Mouse (Mus musculus) cerebellum, adult (tissue): ENCODE data around the gene Pear1.
"Not testable (repeated sequence)": the region's sequence is repeated elsewhere in the genome, so short reads cannot be mapped to it uniquely, and the experiment has no call there.

Experiments used
- ATAC-seq: cut with Nextera tagmentation; 2 replicates; pipeline ENCODE4 v1.9.2; 2017; ENCODE audit warnings: mild to moderate bottlenecking, moderate library complexity, mixed read lengths; ENCODE audit not compliant: insufficient number of reproducible peaks, low FRiP score, low TSS enrichment

The Pear1 gene

GRCm38 (mm10) chr3:87824206-87824605, at the start of gene Pear1:
Pear1 (minus strand) TSS chr3:87824306.
- not testable (repeated sequence) for ATAC-seq

DNA sequence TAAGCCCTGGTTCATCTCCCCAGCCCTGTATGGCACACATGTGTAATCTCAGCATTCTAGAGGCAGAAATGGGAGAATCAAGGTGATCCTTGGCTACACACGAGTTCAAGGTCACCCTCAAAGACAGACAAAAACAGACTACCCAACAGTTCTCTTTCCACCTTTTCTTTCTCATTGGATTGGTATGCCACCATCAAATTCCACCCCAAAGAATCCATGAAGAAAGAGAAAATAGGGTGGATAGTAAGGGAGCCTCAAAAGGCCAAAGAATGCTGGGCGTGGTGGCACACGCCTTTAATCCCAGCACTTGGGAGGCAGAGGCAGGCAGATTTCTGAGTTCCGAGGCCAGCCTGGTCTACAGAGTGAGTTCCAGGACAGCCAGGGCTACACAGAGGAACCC, 40.0 kb upstream of the Pear1 start:
- ATAC-seq = not testable (repeated sequence)

DNA sequence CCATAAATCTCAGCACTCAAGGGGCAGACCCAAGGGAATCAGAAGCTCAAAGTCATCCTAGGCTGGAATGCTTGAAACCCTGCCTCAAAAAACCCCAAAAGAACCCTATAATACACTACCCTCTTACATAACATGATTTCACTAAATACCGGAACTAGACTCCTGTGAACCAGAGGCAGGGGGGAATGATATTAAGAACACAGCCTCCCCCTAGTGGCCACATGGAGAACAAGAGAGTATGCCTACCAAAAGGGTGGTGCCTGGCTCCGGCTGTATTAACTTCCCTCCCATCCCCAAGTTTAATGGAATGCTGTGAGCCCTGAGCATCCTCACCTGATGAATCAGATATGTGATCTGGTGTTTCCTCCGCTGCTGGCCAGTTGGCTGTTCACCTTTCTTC, 35.7 kb upstream of the Pear1 start:
- ATAC-seq = no peak

DNA sequence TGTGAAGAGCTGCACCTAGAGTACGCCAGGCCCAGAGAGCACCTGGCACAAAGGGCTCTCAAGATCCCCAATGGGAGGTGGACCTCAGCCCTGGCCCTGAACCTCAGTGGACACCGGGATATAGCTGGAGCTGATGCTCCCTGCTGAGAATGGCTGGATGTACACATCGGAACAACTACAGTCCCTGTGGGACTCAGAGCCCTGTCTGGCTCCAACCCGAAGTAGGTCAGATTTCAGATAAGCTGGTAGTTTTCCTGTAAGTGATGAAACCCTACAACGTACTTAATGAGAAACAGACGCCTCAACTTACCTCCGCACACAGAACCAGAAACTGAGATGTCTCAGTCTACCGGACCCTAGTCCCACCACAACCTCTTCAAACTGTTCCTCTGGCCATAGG, 33.6 kb upstream of the Pear1 start:
- no peak for ATAC-seq

- no peak for ATAC-seq
Observed at GRCm38 (mm10) chr3:87855936-87856335, 31.8 kb upstream of the Pear1 start.

- ATAC-seq = no peak
Observed at GRCm38 (mm10) chr3:87854795-87855568, 30.9 kb upstream of the Pear1 start.

- ATAC-seq = no peak
Observed at GRCm38 (mm10) chr3:87849117-87849516, 25.0 kb upstream of the Pear1 start.

GRCm38 (mm10) chr3:87847680-87848079, 23.6 kb upstream of the Pear1 start:
- no peak for ATAC-seq

DNA sequence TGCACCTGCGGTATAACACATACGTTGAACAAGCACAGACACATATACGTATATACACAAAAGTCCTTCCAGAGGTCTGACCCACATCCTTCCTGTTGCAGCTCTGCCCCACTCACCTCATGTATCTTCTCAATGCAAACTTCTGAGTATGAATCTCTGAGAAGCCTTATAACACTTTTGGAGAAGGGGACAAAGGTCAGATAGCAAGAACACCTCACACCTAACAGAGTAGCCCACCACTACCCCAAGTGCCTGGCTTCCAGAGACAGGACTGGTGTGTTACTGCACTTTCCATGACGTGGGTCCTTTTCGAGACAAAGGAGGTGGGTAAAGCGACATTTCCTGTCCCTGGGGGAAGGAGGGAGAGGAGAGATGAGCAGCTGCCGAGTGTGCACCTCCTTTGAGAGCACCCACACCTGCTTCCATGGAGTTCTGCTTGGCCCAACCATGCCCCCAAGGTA, 22.6 kb upstream of the Pear1 start, which contains the start of gene Sh2d2a:
TSS of gene Sh2d2a (plus strand) at position 106 of the 461 bp plus-strand sequence.
- ATAC-seq = no peak

- ATAC-seq = no peak
Observed at GRCm38 (mm10) chr3:87846186-87846585, 22.1 kb upstream of the Pear1 start.

GRCm38 (mm10) chr3:87844981-87845380, 20.9 kb upstream of the Pear1 start:
- ATAC-seq = no peak

GRCm38 (mm10) chr3:87840858-87841257, 16.8 kb upstream of the Pear1 start:
- ATAC-seq = no peak

GRCm38 (mm10) chr3:87838622-87839021, 14.5 kb upstream of the Pear1 start:
- ATAC-seq = peak; percentile 61; the same call in 1 of the 2 replicates

GRCm38 (mm10) chr3:87833482-87833881, 9.4 kb upstream of the Pear1 start:
- no peak for ATAC-seq

DNA sequence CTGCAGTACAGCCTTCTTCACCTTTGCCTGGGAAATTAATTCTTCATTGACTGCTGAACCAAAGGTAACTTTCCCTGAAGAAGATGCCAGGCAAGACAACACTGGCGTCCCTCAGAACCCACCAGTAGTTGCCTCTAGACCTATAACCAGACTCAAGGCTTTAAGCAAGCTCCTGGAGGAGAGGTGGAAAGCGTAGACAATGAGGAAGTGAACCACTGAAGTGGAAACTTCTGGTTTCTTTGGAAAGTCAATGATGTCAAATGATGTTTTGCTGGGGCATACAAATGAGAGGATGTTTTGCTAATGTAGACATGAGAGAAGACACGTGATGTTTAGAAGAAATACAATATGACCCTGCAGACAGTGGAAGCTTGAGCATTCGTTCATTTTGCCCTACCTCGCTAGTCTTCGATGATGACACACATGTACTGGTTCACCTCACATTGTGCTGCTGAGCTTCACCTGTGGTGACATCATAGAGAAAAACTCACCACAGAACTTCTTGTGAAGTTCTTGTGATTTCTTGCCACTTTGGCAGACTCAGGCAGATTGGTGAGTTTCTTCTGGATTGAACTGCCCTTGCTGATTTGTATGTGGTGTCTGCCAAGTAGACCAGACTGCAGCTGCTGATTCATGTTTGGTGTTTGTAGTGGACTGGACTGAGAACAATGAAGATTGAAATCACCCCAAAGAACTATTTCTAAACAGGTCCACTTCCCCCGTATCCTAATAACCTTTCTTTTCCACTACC, 8.2 kb upstream of the Pear1 start:
- no peak for ATAC-seq

- ATAC-seq = no peak
Observed at GRCm38 (mm10) chr3:87829025-87829424, 4.9 kb upstream of the Pear1 start.

- ATAC-seq = no peak
Observed at GRCm38 (mm10) chr3:87828435-87828834, 4.3 kb upstream of the Pear1 start.

GRCm38 (mm10) chr3:87818226-87818625, 5.9 kb downstream of the Pear1 start:
- ATAC-seq = no peak

GRCm38 (mm10) chr3:87816646-87817093, 7.4 kb downstream of the Pear1 start:
- peak; percentile 73 for ATAC-seq

DNA sequence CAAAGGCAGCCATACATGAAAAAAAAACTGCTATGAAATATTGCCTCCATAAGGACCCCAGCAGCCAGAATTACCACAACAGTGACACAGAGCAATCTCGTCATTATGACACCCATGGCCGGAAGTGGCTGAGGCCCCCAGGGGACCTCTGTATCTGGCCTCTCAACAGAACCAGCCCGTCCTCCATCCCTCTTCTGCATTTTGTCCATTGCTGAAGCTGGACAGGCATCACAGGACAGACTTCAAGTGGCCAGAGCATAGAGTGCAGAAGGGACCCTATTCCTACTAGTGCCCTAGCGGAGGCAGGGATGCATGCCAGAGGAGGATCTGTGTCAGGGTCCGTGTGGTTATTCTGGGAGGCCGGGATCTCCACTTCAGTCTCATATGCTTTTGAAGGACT, 7.9 kb downstream of the Pear1 start:
- 0 out of 2 replicates have a peak, but pooled peaks have one; percentile 5 for ATAC-seq

GRCm38 (mm10) chr3:87812873-87813272, 11.2 kb downstream of the Pear1 start:
- no peak for ATAC-seq
